Mouse (Mus musculus): ENCODE results near the gene Mmd2.

DNA sequence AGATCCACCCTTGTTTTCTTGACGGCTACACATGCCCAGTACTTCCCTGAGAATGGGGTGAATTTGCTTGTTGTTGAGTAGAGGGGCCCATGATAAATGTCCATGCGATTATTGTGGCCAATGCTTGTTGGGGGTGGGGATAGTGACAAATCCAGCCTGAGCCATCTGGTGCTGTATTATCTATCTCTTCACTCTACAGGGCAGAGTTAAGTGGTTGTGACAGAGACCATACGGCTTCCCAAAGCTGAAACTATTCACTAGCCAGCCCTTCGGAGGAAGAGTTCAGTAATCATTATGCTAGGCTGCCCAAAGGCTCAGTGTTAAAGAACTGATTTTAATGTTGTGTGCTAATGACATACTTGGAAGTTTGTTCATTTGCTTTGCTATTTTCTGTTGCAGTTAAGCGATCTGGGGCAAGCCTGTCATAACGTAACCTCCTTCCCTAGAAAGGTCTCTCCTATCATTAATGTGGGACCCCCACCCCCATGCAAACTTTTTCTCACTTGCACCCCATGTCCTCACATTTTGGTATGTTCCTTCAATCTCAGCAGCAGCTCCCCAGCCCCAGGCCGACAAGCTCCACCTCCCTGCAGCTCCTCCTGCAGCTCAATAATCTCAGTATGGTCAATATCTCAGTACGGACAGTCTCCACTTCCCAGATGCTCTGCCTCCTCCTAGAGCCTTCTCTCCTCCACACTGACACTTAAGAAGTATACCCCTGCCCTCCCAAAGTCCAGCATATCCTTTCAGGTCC is 83.7 kb downstream of the Mmd2 start:
- TF ChIP-seq GATA1 (IDR thresholded peaks at IDR 0.05; ENCODE audit: borderline replicate concordance, low read length) (no peak), FLI1 (IDR thresholded peaks at IDR 0.05; ENCODE audit: low read length) (no peak)

Data from megakaryocyte, embryonic 14.5 days (primary cell).